Mouse (Mus musculus) embryonic fibroblast, embryonic 13.5 days (primary cell): ENCODE data around the gene Agap3. TPM values are rescaled to one million over a fixed set of nuclear protein-coding genes. Genes with fewer than 3 reads are reported as not detected.

Source experiments
- H3K27ac ChIP-seq: 2 replicates; pipeline ENCODE4 v1.5.1; 2012; ENCODE audit warnings: low read length, control low read depth, inconsistent platforms; ENCODE audit not compliant: insufficient read depth
- H3K4me1 ChIP-seq: 2 replicates; pipeline ENCODE4 v1.6.1; 2011; ENCODE audit warnings: low read length; ENCODE audit not compliant: control insufficient read depth, insufficient read depth
- H3K4me3 ChIP-seq: 2 replicates; pipeline ENCODE4 v1.5.1; 2011; ENCODE audit warnings: mild to moderate bottlenecking, control low read depth, low read length; ENCODE audit not compliant: insufficient read depth
- CTCF ChIP-seq: IDR thresholded peaks from 2 replicates; pipeline ENCODE4 v1.5.1; 2011; ENCODE audit warnings: mild to moderate bottlenecking, control low read depth, low read length, moderate library complexity, borderline replicate concordance; ENCODE audit not compliant: insufficient read depth
- POLR2A ChIP-seq: IDR thresholded peaks from 2 replicates; pipeline ENCODE4 v1.6.1; 2011; ENCODE audit warnings: low read depth, mild to moderate bottlenecking, control low read depth, low read length, moderate library complexity
- polyA plus RNA-seq: library from polyadenylated mRNA; stranded (reverse); fragments of >200 nt; gene quantifications from 2 replicates; pipeline ENCODE4 v1.2.4, GENCODE M21; 2011; ENCODE audit warnings: low read depth; ENCODE audit not compliant: missing spikeins, insufficient read length

Gene Agap3
- polyA plus RNA-seq, 1 experiment: 31.2 TPM

DNA sequence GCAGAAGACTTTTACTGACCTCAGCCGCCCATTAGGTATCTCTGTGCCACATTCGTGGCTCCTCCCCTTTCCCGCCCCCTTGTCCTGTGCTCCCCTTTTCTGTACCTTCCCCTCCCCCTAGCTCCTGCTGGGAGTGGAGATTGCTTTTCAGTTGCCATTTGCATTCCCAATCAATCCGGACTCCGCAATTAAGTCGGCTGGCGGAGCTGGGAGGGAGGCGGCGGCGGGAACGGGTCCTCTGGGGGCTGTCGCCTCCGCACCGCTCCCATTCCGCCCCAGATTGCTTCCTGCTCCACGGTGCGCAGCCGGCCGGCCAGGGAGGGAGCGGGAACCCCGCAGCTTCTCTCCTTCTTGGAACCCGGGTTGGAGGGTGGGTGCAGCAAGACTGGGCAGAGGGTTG lies 33.0 kb downstream of the Agap3 start:
- no peak overlapping the region for H3K27ac ChIP-seq
- TF ChIP-seq CTCF: no peak
- TF ChIP-seq POLR2A: no peak
- H3K4me1 ChIP-seq: peaks cover 2% of the 10 kb centered on the region; the same call in 1 of the 2 replicates
- no peak overlapping the region for H3K4me3 ChIP-seq

DNA sequence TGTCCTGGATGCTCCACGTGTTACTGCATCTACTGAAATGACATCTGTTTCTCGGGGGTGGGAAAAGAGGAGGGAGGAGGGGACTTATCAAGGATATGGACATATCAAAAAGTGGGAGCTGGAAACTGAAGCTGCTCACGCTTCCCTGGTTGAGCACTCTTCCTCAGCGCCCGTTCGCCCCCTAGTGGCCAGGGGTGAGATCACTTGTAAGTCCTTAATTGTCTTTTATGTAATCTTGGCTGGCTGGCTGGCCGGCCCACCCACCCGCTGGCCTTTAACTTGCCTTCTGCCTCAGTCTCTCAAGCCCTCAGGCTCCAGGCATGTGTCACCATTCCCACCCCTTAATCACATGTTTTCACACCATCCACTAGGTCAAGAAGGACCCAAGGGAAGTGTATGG lies 34.1 kb downstream of the Agap3 start:
- no peak for TF ChIP-seq POLR2A
- TF ChIP-seq CTCF: peak; percentile 78
- peaks cover 2% of the 10 kb centered on the region; the same call in 1 of the 2 replicates for H3K4me1 ChIP-seq
- H3K27ac ChIP-seq: no peak overlapping the region
- H3K4me3 ChIP-seq: no peak overlapping the region

DNA sequence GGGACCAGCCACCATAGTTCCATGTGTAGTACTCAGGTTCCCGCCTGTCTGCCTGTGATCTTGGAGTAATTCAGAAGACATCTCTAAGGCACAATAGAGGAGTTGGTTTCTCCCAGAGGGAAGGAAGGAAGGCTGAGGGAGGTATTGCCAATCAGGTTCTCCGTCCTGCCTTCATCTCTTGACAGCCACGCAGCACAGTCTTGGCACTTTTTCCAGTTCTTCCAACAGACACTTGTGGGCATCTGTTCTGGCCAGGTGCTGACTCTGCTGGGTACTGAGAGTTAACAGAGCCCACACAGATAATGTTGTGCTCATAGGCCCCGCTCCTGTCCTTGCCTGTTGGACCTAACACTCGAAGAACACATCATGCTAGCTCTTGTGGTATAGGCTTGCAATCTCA lies 34.8 kb downstream of the Agap3 start:
- TF ChIP-seq CTCF: no peak
- TF ChIP-seq POLR2A: no peak
- Histone ChIP-seq H3K4me3 (no peak overlapping the region), H3K27ac (no peak overlapping the region), H3K4me1 (peaks cover 2% of the 10 kb centered on the region; the same call in 1 of the 2 replicates)

DNA sequence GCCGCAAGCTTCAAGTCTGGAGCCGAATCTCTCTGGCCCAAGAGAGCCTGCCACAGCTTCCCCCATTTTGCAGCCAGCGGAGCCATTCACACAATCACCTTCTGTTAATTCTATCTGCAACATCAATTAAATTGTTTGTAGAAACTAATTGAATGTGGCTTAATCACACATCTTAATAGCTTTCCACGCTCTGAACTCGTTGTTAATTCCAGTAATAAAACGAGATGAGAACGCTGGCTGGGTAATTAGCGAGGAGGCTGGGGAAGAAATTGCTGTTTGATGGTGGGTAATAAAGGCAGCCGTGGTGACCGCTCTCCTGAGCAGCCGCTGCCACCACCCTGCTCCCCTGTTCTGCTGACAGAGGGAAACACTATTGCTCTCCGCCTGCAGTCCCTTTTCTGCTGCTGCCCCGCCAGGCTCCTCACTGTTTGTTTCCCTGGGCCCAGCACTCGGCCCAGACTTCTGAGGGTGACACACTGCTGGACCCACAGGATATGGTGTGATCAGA lies 38.5 kb downstream of the Agap3 start:
- H3K4me1 ChIP-seq: peaks cover 2% of the 10 kb centered on the region; the same call in 1 of the 2 replicates
- H3K27ac ChIP-seq: no peak overlapping the region
- TF ChIP-seq CTCF (no peak), POLR2A (no peak)
- H3K4me3 ChIP-seq: no peak overlapping the region

GRCm38 (mm10) chr5:24492546-24493285 lies 40.7 kb downstream of the Agap3 start:
- Histone ChIP-seq H3K27ac (no peak overlapping the region), H3K4me3 (no peak overlapping the region), H3K4me1 (no peaks in the 10 kb centered on the region)
- TF ChIP-seq CTCF (no peak), POLR2A (no peak)

- TF ChIP-seq POLR2A: no peak
- no peak for TF ChIP-seq CTCF
- H3K4me1 ChIP-seq: no peaks in the 10 kb centered on the region
- no peak overlapping the region for H3K4me3 ChIP-seq
- H3K27ac ChIP-seq: no peak overlapping the region
These were observed 43.0 kb downstream of the Agap3 start for GRCm38 (mm10) chr5:24495019-24495418.

- no peaks in the 10 kb centered on the region for H3K4me1 ChIP-seq
- TF ChIP-seq CTCF (no peak), POLR2A (no peak)
- H3K4me3 ChIP-seq: no peak overlapping the region
- no peak overlapping the region for H3K27ac ChIP-seq
These were observed 44.8 kb downstream of the Agap3 start for GRCm38 (mm10) chr5:24496756-24497155.

DNA sequence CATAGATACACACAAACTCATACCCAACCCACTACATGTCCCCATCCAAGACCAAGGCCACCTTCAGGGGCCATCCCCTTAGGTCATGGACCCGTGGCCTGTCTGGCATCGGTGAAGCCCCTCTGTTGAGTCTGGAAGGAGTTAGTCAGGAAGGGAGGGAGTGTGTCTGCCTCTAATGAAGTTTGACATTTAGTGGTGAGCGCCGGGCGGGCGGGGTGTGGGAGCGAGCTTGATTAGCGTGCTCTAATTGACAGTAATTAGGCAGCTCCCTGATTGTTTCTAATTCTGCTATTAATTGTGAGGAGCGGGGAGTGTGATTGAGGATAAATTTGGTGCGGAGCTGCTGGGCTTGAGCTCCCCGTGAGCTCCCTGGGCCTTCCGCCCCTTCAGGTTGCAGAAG lies 45.5 kb downstream of the Agap3 start:
- H3K4me1 ChIP-seq: no peaks in the 10 kb centered on the region
- no peak overlapping the region for H3K27ac ChIP-seq
- TF ChIP-seq POLR2A (no peak), CTCF (no peak)
- H3K4me3 ChIP-seq: no peak overlapping the region

- TF ChIP-seq POLR2A (no peak), CTCF (no peak)
- Histone ChIP-seq H3K4me1 (no peaks in the 10 kb centered on the region), H3K27ac (no peak overlapping the region), H3K4me3 (no peak overlapping the region)
These were observed 47.1 kb downstream of the Agap3 start for GRCm38 (mm10) chr5:24499113-24499512.

DNA sequence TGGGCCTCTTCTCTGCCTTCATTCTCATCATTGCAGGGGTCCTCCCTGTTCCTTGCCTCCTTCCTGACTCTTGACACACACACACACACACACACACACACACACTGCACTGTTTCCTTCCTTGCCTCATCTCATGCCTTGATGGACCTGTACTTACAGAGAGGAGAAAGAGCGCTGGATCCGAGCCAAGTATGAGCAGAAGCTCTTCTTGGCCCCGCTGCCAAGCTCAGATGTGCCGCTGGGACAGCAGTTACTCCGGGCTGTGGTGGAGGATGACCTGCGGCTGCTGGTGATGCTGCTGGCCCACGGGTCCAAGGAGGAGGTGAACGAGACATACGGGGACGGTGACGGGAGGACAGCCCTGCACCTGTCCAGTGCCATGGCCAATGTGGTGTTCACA lies 48.9 kb downstream of the Agap3 start:
- TF ChIP-seq CTCF: no peak
- TF ChIP-seq POLR2A: no peak
- H3K4me1 ChIP-seq: no peaks in the 10 kb centered on the region
- H3K4me3 ChIP-seq: no peak overlapping the region
- H3K27ac ChIP-seq: no peak overlapping the region

DNA sequence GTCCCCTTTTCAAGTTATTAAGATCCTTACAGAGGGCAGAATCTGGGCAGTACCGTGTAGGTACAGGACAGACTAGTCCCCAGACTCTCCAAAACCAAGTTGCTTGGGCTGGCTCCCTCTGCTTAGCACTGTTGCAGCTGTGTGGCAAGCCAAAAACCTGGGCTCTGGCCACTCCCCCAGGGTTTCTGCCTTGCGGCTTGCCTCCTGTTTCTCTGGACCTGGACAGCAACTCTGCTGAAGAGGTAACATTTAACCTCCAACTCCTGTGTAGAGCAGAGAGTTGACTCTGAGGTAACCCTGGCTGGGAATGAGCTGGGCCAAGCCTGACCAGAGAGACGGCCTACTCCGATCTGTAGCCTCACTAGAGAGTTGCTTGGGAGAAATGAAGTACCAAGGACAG lies 50.8 kb downstream of the Agap3 start:
- no peak for TF ChIP-seq POLR2A
- no peak for TF ChIP-seq CTCF
- no peaks in the 10 kb centered on the region for H3K4me1 ChIP-seq
- H3K4me3 ChIP-seq: no peak overlapping the region
- no peak overlapping the region for H3K27ac ChIP-seq
